Mouse (Mus musculus) E14TG2a.4 (cell line): ENCODE results near the gene Abhd16a.

Source experiments
- H3K27me3 ChIP-seq: 2 replicates; pipeline ENCODE4 v1.6.1; 2014; ENCODE audit warnings: low read length, control low read depth; ENCODE audit not compliant: insufficient read depth
- H3K36me3 ChIP-seq: 2 replicates; pipeline ENCODE4 v1.6.1; 2014; ENCODE audit warnings: low read length, control low read depth; ENCODE audit not compliant: insufficient read depth
- H3K4me1 ChIP-seq: replicated peaks from 2 replicates; pipeline ENCODE4 v1.6.1; 2014; ENCODE audit warnings: low read depth, low read length, control low read depth
- H3K4me3 ChIP-seq: replicated peaks from 2 replicates; pipeline ENCODE4 v1.5.1; 2014; ENCODE audit warnings: mild to moderate bottlenecking, low read length
- H3K9me3 ChIP-seq: 2 replicates; pipeline ENCODE4 v1.6.1; 2014; ENCODE audit warnings: low read length, control low read depth
- CTCF ChIP-seq: conservative IDR thresholded peaks from 2 replicates; pipeline ENCODE4 v1.5.1; 2014; ENCODE audit warnings: low read length
- NANOG ChIP-seq: IDR thresholded peaks from 2 replicates; pipeline ENCODE4 v1.6.1; 2014; ENCODE audit warnings: borderline replicate concordance, low read length, mixed read lengths
- POU5F1 ChIP-seq: IDR thresholded peaks from 2 replicates; pipeline ENCODE4 v1.6.1; 2014; ENCODE audit warnings: low read length, borderline replicate concordance

The Abhd16a gene

GRCm38 (mm10) chr17:35057090-35057489, 32.0 kb upstream of the Abhd16a start:
- Histone ChIP-seq H3K4me3 (no peak overlapping the region), H3K4me1 (peaks cover 71% of the 10 kb centered on the region), H3K27me3 (peaks cover 6% of the 10 kb centered on the region), H3K9me3 (no peaks in the 10 kb centered on the region), H3K36me3 (peaks cover 80% of the 10 kb centered on the region)
- TF ChIP-seq POU5F1 (no peak), NANOG (no peak), CTCF (no peak)

- peaks cover 75% of the 10 kb centered on the region for H3K36me3 ChIP-seq
- peaks cover 6% of the 10 kb centered on the region for H3K27me3 ChIP-seq
- no peaks in the 10 kb centered on the region for H3K9me3 ChIP-seq
- TF ChIP-seq NANOG: no peak
- no peak for TF ChIP-seq POU5F1
- no peak for TF ChIP-seq CTCF
- H3K4me1 ChIP-seq: peaks cover 71% of the 10 kb centered on the region
- peak overlapping the region; percentile 92; the same call in 1 of the 2 replicates for H3K4me3 ChIP-seq
Measured at GRCm38 (mm10) chr17:35058316-35058715, 30.7 kb upstream of the Abhd16a start.

GRCm38 (mm10) chr17:35058911-35059892, 29.9 kb upstream of the Abhd16a start, which contains the start of gene Ddah2:
TSS of gene Ddah2 (plus strand) at chr17:35059035.
- H3K4me1 ChIP-seq: peaks cover 72% of the 10 kb centered on the region
- no peaks in the 10 kb centered on the region for H3K9me3 ChIP-seq
- H3K36me3 ChIP-seq: peaks cover 69% of the 10 kb centered on the region
- TF ChIP-seq CTCF (peak; percentile 35), POU5F1 (no peak)
- peaks cover 6% of the 10 kb centered on the region for H3K27me3 ChIP-seq
- peak within 1 kb of the TSS; percentile 92 for H3K4me3 ChIP-seq

- Histone ChIP-seq H3K4me3 (peak overlapping the region; percentile 92), H3K4me1 (peaks cover 75% of the 10 kb centered on the region), H3K36me3 (peaks cover 62% of the 10 kb centered on the region), H3K9me3 (no peaks in the 10 kb centered on the region), H3K27me3 (peaks cover 6% of the 10 kb centered on the region)
- TF ChIP-seq CTCF (no peak), POU5F1 (no peak), NANOG (no peak)
Measured at GRCm38 (mm10) chr17:35060071-35060470, 29.0 kb upstream of the Abhd16a start.

- Histone ChIP-seq H3K4me1 (peaks cover 76% of the 10 kb centered on the region), H3K4me3 (peak overlapping the region; percentile 92), H3K27me3 (peaks cover 9% of the 10 kb centered on the region), H3K36me3 (peaks cover 54% of the 10 kb centered on the region), H3K9me3 (no peaks in the 10 kb centered on the region)
- TF ChIP-seq NANOG (no peak), POU5F1 (no peak), CTCF (no peak)
Measured at GRCm38 (mm10) chr17:35060737-35061297, 28.2 kb upstream of the Abhd16a start.

- peak overlapping the region; percentile 92 for H3K4me3 ChIP-seq
- peaks cover 75% of the 10 kb centered on the region for H3K4me1 ChIP-seq
- no peak for TF ChIP-seq NANOG
- no peak for TF ChIP-seq POU5F1
- TF ChIP-seq CTCF: no peak
- peaks cover 49% of the 10 kb centered on the region for H3K36me3 ChIP-seq
- peaks cover 10% of the 10 kb centered on the region for H3K27me3 ChIP-seq
- H3K9me3 ChIP-seq: no peaks in the 10 kb centered on the region
Measured at GRCm38 (mm10) chr17:35061299-35061698, 27.8 kb upstream of the Abhd16a start.

GRCm38 (mm10) chr17:35063466-35063865, 25.6 kb upstream of the Abhd16a start:
- Histone ChIP-seq H3K27me3 (peaks cover 32% of the 10 kb centered on the region), H3K36me3 (peaks cover 29% of the 10 kb centered on the region), H3K4me3 (0 out of 2 replicates have a peak overlapping the region, but pooled peaks have one; percentile 4), H3K9me3 (no peaks in the 10 kb centered on the region), H3K4me1 (peaks cover 81% of the 10 kb centered on the region)
- TF ChIP-seq POU5F1: no peak
- no peak for TF ChIP-seq CTCF
- TF ChIP-seq NANOG: no peak

GRCm38 (mm10) chr17:35064378-35064877, 24.6 kb upstream of the Abhd16a start:
- Histone ChIP-seq H3K4me1 (peaks cover 87% of the 10 kb centered on the region), H3K27me3 (peaks cover 40% of the 10 kb centered on the region), H3K4me3 (peak overlapping the region; percentile 76), H3K36me3 (peaks cover 26% of the 10 kb centered on the region), H3K9me3 (no peaks in the 10 kb centered on the region)
- TF ChIP-seq NANOG: no peak
- TF ChIP-seq POU5F1: no peak
- TF ChIP-seq CTCF: no peak
